Mouse (Mus musculus) embryonic facial prominence, embryonic 15.5 days (tissue): ENCODE results near the gene Ttll4. TPM values are rescaled to one million over a fixed set of nuclear protein-coding genes. Genes with fewer than 3 reads are reported as not detected.

Source experiments
- ATAC-seq: fragments of 200-750 bp; cut with Nextera tagmentation; 2 replicates; pipeline ENCODE4 v1.8.0; 2017; ENCODE audit warnings: low read depth, moderate TSS enrichment; ENCODE audit not compliant: insufficient number of reproducible peaks, low FRiP score, low TSS enrichment
- H3K27ac ChIP-seq: fragments of 300-500 bp; sonication (generic); replicated peaks from 2 replicates; pipeline ENCODE4 v1.5.1; 2015; ENCODE audit warnings: mild to moderate bottlenecking, inconsistent platforms
- H3K27me3 ChIP-seq: fragments of 300-500 bp; sonication (generic); 2 replicates; pipeline ENCODE4 v1.6.1; 2015; ENCODE audit warnings: inconsistent platforms
- H3K36me3 ChIP-seq: fragments of 300-500 bp; sonication (generic); 2 replicates; pipeline ENCODE4 v1.6.1; 2015; ENCODE audit warnings: mild to moderate bottlenecking, inconsistent platforms
- H3K4me1 ChIP-seq: fragments of 300-500 bp; sonication (generic); 2 replicates; pipeline ENCODE4 v1.6.1; 2015; ENCODE audit warnings: inconsistent platforms
- H3K4me2 ChIP-seq: fragments of 300-500 bp; sonication (generic); replicated peaks from 2 replicates; pipeline ENCODE4 v1.6.1; 2015; ENCODE audit warnings: mild to moderate bottlenecking, inconsistent platforms
- H3K4me3 ChIP-seq: fragments of 300-500 bp; sonication (generic); replicated peaks from 2 replicates; pipeline ENCODE4 v1.5.1; 2015; ENCODE audit warnings: mild to moderate bottlenecking, inconsistent platforms
- H3K9ac ChIP-seq: fragments of 300-500 bp; sonication (generic); 2 replicates; pipeline ENCODE4 v1.6.1; 2015; ENCODE audit warnings: inconsistent platforms
- H3K9me3 ChIP-seq: fragments of 300-500 bp; sonication (generic); replicated peaks from 2 replicates; pipeline ENCODE4 v1.6.1; 2016; ENCODE audit warnings: inconsistent platforms
- WGBS: fragments of 180-500 bp; shearing (Covaris S2); methylation state at CpG from one replicate; pipeline ENCODE4 v1.1.7; 2015; 5-methylcytosine and 5-hydroxymethylcytosine counted together
- polyA plus RNA-seq: library from polyadenylated mRNA; unstranded; fragments of >200 nt; fragmentation: Nextera tagmentation; extraction: Ambion mirVana; gene quantifications from 2 replicates; pipeline ENCODE4 v1.2.1, GENCODE M21; 2015

Gene Ttll4
- polyA plus RNA-seq, 1 experiment from 2014 or later, result 12.2 TPM

- Histone ChIP-seq H3K27ac (no peak overlapping the region), H3K4me2 (no peak overlapping the region), H3K27me3 (no peaks in the 10 kb centered on the region), H3K4me3 (no peak overlapping the region), H3K4me1 (no peaks in the 10 kb centered on the region), H3K9me3 (no peaks in the 10 kb centered on the region), H3K9ac (no peak overlapping the region), H3K36me3 (no peaks in the 10 kb centered on the region)
- WGBS, result 76% methylated on average over 2 of the region's 2 CpGs
- no peak for ATAC-seq
Measured at GRCm38 (mm10) chr1:74723748-74724147, 62.2 kb downstream of the Ttll4 start.

GRCm38 (mm10) chr1:74726114-74726513, 64.6 kb downstream of the Ttll4 start:
- no peak overlapping the region for H3K9ac ChIP-seq

GRCm38 (mm10) chr1:74726674-74727073, 65.1 kb downstream of the Ttll4 start:
- no peak for ATAC-seq
- H3K9me3 ChIP-seq, result no peaks in the 10 kb centered on the region
- no peak overlapping the region for H3K4me3 ChIP-seq
- no peaks in the 10 kb centered on the region for H3K4me1 ChIP-seq
- no peak overlapping the region for H3K4me2 ChIP-seq
- 56% methylated on average over 5 of the region's 5 CpGs for WGBS
- no peaks in the 10 kb centered on the region for H3K27me3 ChIP-seq
- H3K36me3 ChIP-seq, result no peaks in the 10 kb centered on the region
- H3K27ac ChIP-seq, result no peak overlapping the region
- H3K9ac ChIP-seq, result no peak overlapping the region

More at GRCm38 (mm10) chr1:74726114-74726513, 64.6 kb downstream of the Ttll4 start:
- Histone ChIP-seq H3K27me3 (no peaks in the 10 kb centered on the region), H3K4me2 (no peak overlapping the region), H3K36me3 (no peaks in the 10 kb centered on the region), H3K9me3 (no peaks in the 10 kb centered on the region), H3K4me3 (no peak overlapping the region), H3K4me1 (no peaks in the 10 kb centered on the region), H3K27ac (no peak overlapping the region)
- ATAC-seq, result no peak
- WGBS, result 71% methylated on average over 5 of the region's 5 CpGs

- Histone ChIP-seq H3K9ac (no peak overlapping the region), H3K4me1 (no peaks in the 10 kb centered on the region), H3K9me3 (no peaks in the 10 kb centered on the region), H3K36me3 (no peaks in the 10 kb centered on the region), H3K4me2 (no peak overlapping the region), H3K4me3 (no peak overlapping the region), H3K27ac (no peak overlapping the region), H3K27me3 (no peaks in the 10 kb centered on the region)
- no peak for ATAC-seq
- WGBS, result 65% methylated on average over 8 of the region's 8 CpGs
Measured at GRCm38 (mm10) chr1:74728446-74728845, 66.9 kb downstream of the Ttll4 start.

GRCm38 (mm10) chr1:74736977-74737376, 75.4 kb downstream of the Ttll4 start:
- Histone ChIP-seq H3K27me3 (no peaks in the 10 kb centered on the region), H3K9me3 (no peaks in the 10 kb centered on the region), H3K4me3 (no peak overlapping the region), H3K4me2 (no peak overlapping the region), H3K9ac (no peak overlapping the region), H3K27ac (no peak overlapping the region), H3K36me3 (no peaks in the 10 kb centered on the region), H3K4me1 (no peaks in the 10 kb centered on the region)
- WGBS, result 88% methylated on average over 12 of the region's 12 CpGs
- ATAC-seq, result no peak

GRCm38 (mm10) chr1:74737500-74737899, 76.0 kb downstream of the Ttll4 start:
- Histone ChIP-seq H3K27me3 (no peaks in the 10 kb centered on the region), H3K36me3 (no peaks in the 10 kb centered on the region), H3K4me2 (no peak overlapping the region), H3K4me1 (no peaks in the 10 kb centered on the region), H3K27ac (no peak overlapping the region), H3K9ac (no peak overlapping the region), H3K9me3 (no peaks in the 10 kb centered on the region), H3K4me3 (no peak overlapping the region)
- ATAC-seq, result no peak
- 81% methylated on average over 7 of the region's 7 CpGs for WGBS

GRCm38 (mm10) chr1:74740846-74741245, 79.3 kb downstream of the Ttll4 start:
- no peak for ATAC-seq
- Histone ChIP-seq H3K4me2 (no peak overlapping the region), H3K9me3 (no peaks in the 10 kb centered on the region), H3K36me3 (no peaks in the 10 kb centered on the region), H3K27me3 (no peaks in the 10 kb centered on the region), H3K4me3 (no peak overlapping the region), H3K9ac (no peak overlapping the region), H3K4me1 (no peaks in the 10 kb centered on the region), H3K27ac (no peak overlapping the region)
- 79% methylated on average over 7 of the region's 7 CpGs for WGBS

GRCm38 (mm10) chr1:74747335-74747734, 85.8 kb downstream of the Ttll4 start:
- Histone ChIP-seq H3K27ac (no peak overlapping the region), H3K9me3 (no peaks in the 10 kb centered on the region), H3K4me2 (no peak overlapping the region), H3K36me3 (no peaks in the 10 kb centered on the region), H3K27me3 (peaks cover 10% of the 10 kb centered on the region; the same call in 1 of the 2 replicates), H3K4me1 (peaks cover 17% of the 10 kb centered on the region), H3K4me3 (no peak overlapping the region), H3K9ac (no peak overlapping the region)
- 0 out of 2 replicates have a peak, but pooled peaks have one; percentile 32 for ATAC-seq
- WGBS, result 65% methylated on average over 5 of the region's 5 CpGs

- no peak within 1 kb of the TSS; the same call in 1 of the 2 replicates for H3K27ac ChIP-seq
- H3K9me3 ChIP-seq, result no peaks in the 10 kb centered on the region
- 8% methylated on average over 30 of the region's 30 CpGs for WGBS
- H3K4me3 ChIP-seq, result peak within 1 kb of the TSS; percentile 30
- no peak within 1 kb of the TSS for H3K9ac ChIP-seq
- peaks cover 17% of the 10 kb centered on the region for H3K4me1 ChIP-seq
- ATAC-seq, result peak; percentile 67; the same call in 1 of the 2 replicates
- H3K36me3 ChIP-seq, result no peaks in the 10 kb centered on the region
- H3K27me3 ChIP-seq, result peaks cover 10% of the 10 kb centered on the region; the same call in 1 of the 2 replicates
- H3K4me2 ChIP-seq, result peak within 1 kb of the TSS; percentile 54
Measured at GRCm38 (mm10) chr1:74748643-74749271, 87.2 kb downstream of the Ttll4 start, which contains the start of gene Prkag3. TSS of gene Prkag3 (minus strand) at chr1:74749221.

- no peaks in the 10 kb centered on the region for H3K9me3 ChIP-seq
- H3K36me3 ChIP-seq, result no peaks in the 10 kb centered on the region
- H3K27ac ChIP-seq, result no peak overlapping the region; the same call in 1 of the 2 replicates
- no peak overlapping the region for H3K9ac ChIP-seq
- 45% methylated on average over 7 of the region's 7 CpGs for WGBS
- H3K4me2 ChIP-seq, result peak overlapping the region; percentile 54
- peak; percentile 74 for ATAC-seq
- peak overlapping the region; percentile 30 for H3K4me3 ChIP-seq
- peaks cover 17% of the 10 kb centered on the region for H3K4me1 ChIP-seq
- peaks cover 10% of the 10 kb centered on the region; the same call in 1 of the 2 replicates for H3K27me3 ChIP-seq
Measured at GRCm38 (mm10) chr1:74749301-74749700, 87.8 kb downstream of the Ttll4 start.

GRCm38 (mm10) chr1:74750683-74751082, 89.1 kb downstream of the Ttll4 start:
- H3K4me1 ChIP-seq, result peaks cover 17% of the 10 kb centered on the region
- H3K27ac ChIP-seq, result no peak overlapping the region
- no peak for ATAC-seq
- 83% methylated on average over 4 of the region's 4 CpGs for WGBS
- H3K4me2 ChIP-seq, result no peak overlapping the region
- no peak overlapping the region for H3K9ac ChIP-seq
- H3K27me3 ChIP-seq, result peaks cover 10% of the 10 kb centered on the region; the same call in 1 of the 2 replicates
- no peaks in the 10 kb centered on the region for H3K9me3 ChIP-seq
- H3K4me3 ChIP-seq, result no peak overlapping the region
- no peaks in the 10 kb centered on the region for H3K36me3 ChIP-seq

GRCm38 (mm10) chr1:74752150-74752549, 90.6 kb downstream of the Ttll4 start:
- H3K9me3 ChIP-seq, result no peaks in the 10 kb centered on the region
- 74% methylated on average over 8 of the region's 8 CpGs for WGBS
- peaks cover 17% of the 10 kb centered on the region for H3K4me1 ChIP-seq
- no peaks in the 10 kb centered on the region for H3K36me3 ChIP-seq
- no peak overlapping the region for H3K4me2 ChIP-seq
- no peak overlapping the region for H3K27ac ChIP-seq
- no peak overlapping the region for H3K4me3 ChIP-seq
- H3K9ac ChIP-seq, result no peak overlapping the region
- H3K27me3 ChIP-seq, result peaks cover 10% of the 10 kb centered on the region; the same call in 1 of the 2 replicates
- no peak for ATAC-seq
